Mouse (Mus musculus) ES-E14 (cell line): ENCODE data around the gene Vcpkmt. TPM values are rescaled to one million over a fixed set of nuclear protein-coding genes. Genes with fewer than 3 reads are reported as not detected.
A peak's percentile ranks its signal among the peaks of the same experiment; 100 is the strongest.
"Not testable (repeated sequence)": the region's sequence is repeated elsewhere in the genome, so short reads cannot be mapped to it uniquely, and the experiment has no call there.

Experiments used
- DNase-seq: peaks from one replicate; pipeline ENCODE4 v3.0.0-alpha.2; 2013; ENCODE audit warnings: low read depth, low spot score
- H3K27ac ChIP-seq: 2 replicates; pipeline ENCODE4 v1.5.1; 2012; ENCODE audit warnings: low read depth, mild to moderate bottlenecking, low read length, moderate library complexity, mixed read lengths; ENCODE audit not compliant: poor library complexity, insufficient read depth, severe bottlenecking
- H3K36me3 ChIP-seq: 2 replicates; pipeline ENCODE4 v1.6.1; 2012; ENCODE audit warnings: mild to moderate bottlenecking, low read length, moderate library complexity, mixed read lengths; ENCODE audit not compliant: control insufficient read depth, poor library complexity, insufficient read depth, severe bottlenecking
- H3K4me1 ChIP-seq, 2 experiments: fragments of 150-350 bp in 1 of 2; sonication (generic) in 1 of 2; 2 replicates each; pipeline ENCODE4 v1.6.1; 2012; ENCODE audit warnings: low read length in 2 of 2, mild to moderate bottlenecking in 1 of 2, mixed read lengths in 1 of 2; ENCODE audit not compliant: control insufficient read depth in 2 of 2, insufficient read depth in 2 of 2, poor library complexity in 1 of 2
- H3K4me3 ChIP-seq, 2 experiments: fragments of 150-350 bp in 1 of 2; sonication (generic) in 1 of 2; 2 replicates each; pipeline ENCODE4 v1.5.1; 2012; ENCODE audit warnings: low read length in 2 of 2, low read depth in 1 of 2, mild to moderate bottlenecking in 1 of 2, mixed read lengths in 1 of 2; ENCODE audit not compliant: insufficient read depth in 1 of 2, poor library complexity in 1 of 2, severe bottlenecking in 1 of 2
- H3K9ac ChIP-seq: 2 replicates; pipeline ENCODE4 v1.6.1; 2012; ENCODE audit warnings: low read depth, mild to moderate bottlenecking, low read length, mixed read lengths; ENCODE audit not compliant: poor library complexity, insufficient read depth, severe bottlenecking
- H3K9me3 ChIP-seq: fragments of 150-350 bp; sonication (generic); 2 replicates; pipeline ENCODE4 v1.6.1; 2012; ENCODE audit warnings: low read depth, mild to moderate bottlenecking, low read length; ENCODE audit not compliant: control insufficient read depth, insufficient read depth
- CHD2 ChIP-seq: IDR thresholded peaks from 2 replicates; pipeline ENCODE4 v1.6.1; 2014; ENCODE audit warnings: mild to moderate bottlenecking, low read depth, low read length, inconsistent platforms
- HCFC1 ChIP-seq: IDR thresholded peaks from 2 replicates; pipeline ENCODE4 v1.6.1; 2012; ENCODE audit warnings: low read length, inconsistent platforms, borderline replicate concordance; ENCODE audit not compliant: insufficient read depth
- MAFK ChIP-seq: IDR thresholded peaks from 2 replicates; pipeline ENCODE4 v1.6.1; 2014; ENCODE audit warnings: mild to moderate bottlenecking, low read depth, low read length, inconsistent platforms; ENCODE audit not compliant: insufficient read depth
- ZC3H11A ChIP-seq: IDR thresholded peaks from 2 replicates; pipeline ENCODE4 v1.6.1; 2012; ENCODE audit warnings: low read depth, mild to moderate bottlenecking, inconsistent platforms, low read length, borderline replicate concordance
- ZNF384 ChIP-seq: IDR thresholded peaks from 2 replicates; pipeline ENCODE4 v1.6.1; 2012; ENCODE audit warnings: low read depth, low read length, inconsistent platforms
- in situ Hi-C, 2 experiments: fragments of 600-800 bp; cut with MboI; formaldehyde crosslinking; loops; one replicate each; pipeline ENCODE4 v1.15.1; 2025; ENCODE audit warnings: low sequenced_read_pairs in 2 of 2, inconsistent platforms in 1 of 2; ENCODE audit not compliant: unreplicated experiment in 2 of 2
- total RNA-seq: library from RNA; depleted of rRNA; stranded (reverse); fragments of 300-350 nt; gene quantifications from 2 replicates; pipeline ENCODE4 v1.2.3, GENCODE M21; 2012

Gene Vcpkmt
- total RNA-seq, 1 experiment = 7.5 TPM

- TF ChIP-seq ZNF384 = peak; percentile 97
- no peak for TF ChIP-seq HCFC1
- Histone ChIP-seq H3K9ac (no peak overlapping the region), H3K4me1 (peaks cover 3 to 14% of the 10 kb centered on the region in 2 experiments; a peak in 3 of 4 replicates), H3K36me3 (peaks cover 9% of the 10 kb centered on the region; the same call in 1 of the 2 replicates), H3K27ac (no peak overlapping the region), H3K9me3 (no peaks in the 10 kb centered on the region), H3K4me3 (no peak overlapping the region)
- DNase-seq = peak; percentile 74
- in situ Hi-C loops = no loop called here
Observed at GRCm38 (mm10) chr12:69573916-69574881, 8.6 kb downstream of the Vcpkmt start.

- H3K27ac ChIP-seq = no peak overlapping the region
- peaks cover 3 to 14% of the 10 kb centered on the region in 2 experiments; a peak in 3 of 4 replicates for H3K4me1 ChIP-seq
- no peak overlapping the region for H3K9ac ChIP-seq
- H3K9me3 ChIP-seq = no peaks in the 10 kb centered on the region
- peaks cover 6% of the 10 kb centered on the region; the same call in 1 of the 2 replicates for H3K36me3 ChIP-seq
- in situ Hi-C loops = no loop called here
- DNase-seq = no peak
- no peak overlapping the region for H3K4me3 ChIP-seq
- TF ChIP-seq ZC3H11A (0 out of 2 replicates have a peak, but pooled peaks have one; percentile 22), HCFC1 (no peak)
Observed at GRCm38 (mm10) chr12:69573271-69573670, 9.6 kb downstream of the Vcpkmt start.

- in situ Hi-C loops = no loop called here
- Histone ChIP-seq H3K4me1 (peaks cover 0 to 3% of the 10 kb centered on the region in 2 experiments; a peak in 2 of 4 replicates), H3K36me3 (no peaks in the 10 kb centered on the region), H3K9me3 (no peaks in the 10 kb centered on the region), H3K4me3 (no peak overlapping the region), H3K27ac (no peak overlapping the region), H3K9ac (no peak overlapping the region)
- no peak for DNase-seq
- TF ChIP-seq CHD2 = no peak
- no peak for TF ChIP-seq ZNF384
- TF ChIP-seq HCFC1 = no peak
- TF ChIP-seq ZC3H11A = no peak
- no peak for TF ChIP-seq MAFK
Observed at GRCm38 (mm10) chr12:69569926-69570325, 12.9 kb downstream of the Vcpkmt start.

- in situ Hi-C loops = no loop called here
- DNase-seq = no peak
- Histone ChIP-seq H3K4me1 (no peaks in the 10 kb centered on the region; a peak in 1 of 4 replicates), H3K9me3 (no peaks in the 10 kb centered on the region), H3K36me3 (no peaks in the 10 kb centered on the region), H3K27ac (no peak overlapping the region), H3K4me3 (no peak overlapping the region), H3K9ac (no peak overlapping the region)
- TF ChIP-seq CHD2 (no peak), ZNF384 (no peak), MAFK (no peak), ZC3H11A (no peak), HCFC1 (no peak)
Observed at GRCm38 (mm10) chr12:69568266-69568665, 14.6 kb downstream of the Vcpkmt start.

- H3K4me3 ChIP-seq, in situ Hi-C loops, H3K4me1 ChIP-seq, H3K36me3 ChIP-seq, H3K27ac ChIP-seq, DNase-seq, H3K9me3 ChIP-seq, H3K9ac ChIP-seq: not testable (repeated sequence)
Observed at GRCm38 (mm10) chr12:69561006-69561405, 21.8 kb downstream of the Vcpkmt start.
